Mouse (Mus musculus) thymus, postnatal 36 days (tissue): Measurements from ENCODE around the gene Angptl4.

Source experiments
- DNase-seq, 2 experiments: peaks; one replicate each; pipeline ENCODE4 v3.0.0; 2022; ENCODE audit warnings: mixed read lengths in 2 of 2

Gene Angptl4

GRCm38 (mm10) chr17:33804205-33804604 is 22.6 kb upstream of the Angptl4 start:
- DNase-seq: no peak

DNA sequence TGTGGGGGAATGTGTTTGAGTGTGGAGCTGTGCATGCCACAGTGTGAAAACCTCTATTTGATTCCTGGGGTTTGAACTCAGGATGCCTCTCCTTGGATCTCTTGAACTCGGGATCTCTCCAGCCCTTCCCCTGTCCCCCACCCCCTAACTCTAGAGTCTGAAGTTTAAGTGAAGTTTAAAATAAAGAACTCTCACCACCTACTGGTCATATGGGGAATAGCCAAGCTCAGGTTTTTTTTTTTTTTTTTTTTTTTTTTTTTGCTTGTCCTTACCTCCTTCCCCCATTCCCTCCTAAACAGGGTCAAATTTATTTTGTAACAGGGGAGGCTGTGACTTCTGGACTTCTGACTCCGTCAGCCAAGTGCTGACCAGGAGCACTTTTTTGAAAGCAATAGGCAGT is 20.6 kb upstream of the Angptl4 start:
- DNase-seq: no peak

DNA sequence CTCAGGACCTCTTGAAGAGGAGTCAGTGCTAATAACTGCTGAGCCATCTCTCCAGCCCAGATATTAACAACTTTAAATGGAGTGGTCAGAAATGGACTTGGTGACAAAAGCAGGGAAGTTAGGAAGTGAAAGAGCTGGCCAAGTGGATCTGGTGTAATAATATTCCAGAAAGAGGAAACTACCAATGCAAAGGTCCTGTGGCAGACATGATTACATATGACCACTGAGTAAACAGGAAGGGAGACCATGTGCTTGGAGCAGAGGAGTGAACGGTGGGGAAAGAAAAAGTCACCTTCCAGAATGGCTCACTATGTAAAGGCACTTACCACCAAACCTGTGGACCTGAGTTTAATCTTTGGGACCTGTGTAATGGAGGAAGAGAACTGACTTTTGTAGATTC is 17.6 kb upstream of the Angptl4 start:
- DNase-seq: no peak

DNA sequence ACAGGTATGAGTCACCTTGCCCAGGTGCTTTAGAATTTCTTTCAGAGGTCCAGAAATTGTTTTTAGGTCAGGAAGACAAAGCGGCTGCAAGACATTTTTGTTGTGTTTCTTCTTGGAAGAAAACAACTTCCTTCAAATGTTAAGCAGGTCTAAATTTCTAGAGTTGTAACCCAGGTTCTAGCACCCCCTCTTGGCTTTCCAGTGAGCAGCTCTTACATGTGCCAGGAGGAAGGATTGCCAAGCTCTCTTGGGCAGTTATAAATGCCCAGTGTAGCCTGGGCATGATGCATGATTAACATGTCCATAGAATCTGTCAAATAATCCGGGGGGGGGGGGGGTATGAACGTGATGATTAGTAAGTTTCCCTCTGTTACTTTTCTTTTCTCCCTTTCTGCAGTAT is 16.7 kb upstream of the Angptl4 start:
- no peak for DNase-seq

GRCm38 (mm10) chr17:33788732-33789131 is 7.1 kb upstream of the Angptl4 start:
- DNase-seq: no peak

DNA sequence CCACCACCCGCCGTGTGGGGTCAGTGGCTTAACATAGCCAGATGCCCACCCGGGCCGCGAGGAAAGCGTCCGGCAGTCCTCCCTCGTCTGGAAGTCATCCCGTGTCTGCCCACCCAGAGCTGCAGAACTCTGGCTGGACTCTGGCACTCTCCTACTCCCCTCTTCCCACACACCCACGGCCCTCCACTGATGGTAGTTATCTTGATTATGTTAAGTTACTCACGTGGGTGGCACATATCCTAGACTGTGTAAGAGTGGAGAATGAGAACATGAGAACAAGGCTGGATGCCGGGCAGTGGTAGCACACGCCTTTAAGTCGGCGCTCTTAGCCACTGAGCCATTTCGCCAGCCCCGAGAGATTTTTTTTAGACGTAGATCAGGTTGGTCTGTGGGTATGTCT is 4.7 kb upstream of the Angptl4 start:
- no peak for DNase-seq

GRCm38 (mm10) chr17:33784939-33785338 is 3.3 kb upstream of the Angptl4 start:
- no peak for DNase-seq

GRCm38 (mm10) chr17:33783408-33783807 is 1.8 kb upstream of the Angptl4 start:
- no peak for DNase-seq

DNA sequence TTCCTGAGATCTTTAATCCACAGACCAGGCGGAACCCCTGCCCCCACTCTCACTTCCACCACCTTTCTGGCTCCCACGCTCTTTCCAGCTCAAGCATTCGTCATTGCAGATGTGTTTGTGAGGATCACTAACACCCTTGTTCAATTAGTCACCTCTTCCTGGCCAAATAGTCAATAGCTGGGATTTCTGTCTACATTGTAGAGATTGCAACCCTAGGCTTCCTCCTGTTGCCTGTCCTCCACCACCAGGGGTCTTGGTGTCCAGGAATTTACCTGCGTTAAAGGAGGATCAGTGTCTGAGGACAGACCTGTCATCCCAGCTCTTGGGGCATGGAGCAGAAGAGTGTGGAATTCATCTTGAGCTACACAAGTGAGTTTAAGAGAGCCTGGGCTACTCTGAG is 437 bp upstream of the Angptl4 start:
- no peak for DNase-seq

DNA sequence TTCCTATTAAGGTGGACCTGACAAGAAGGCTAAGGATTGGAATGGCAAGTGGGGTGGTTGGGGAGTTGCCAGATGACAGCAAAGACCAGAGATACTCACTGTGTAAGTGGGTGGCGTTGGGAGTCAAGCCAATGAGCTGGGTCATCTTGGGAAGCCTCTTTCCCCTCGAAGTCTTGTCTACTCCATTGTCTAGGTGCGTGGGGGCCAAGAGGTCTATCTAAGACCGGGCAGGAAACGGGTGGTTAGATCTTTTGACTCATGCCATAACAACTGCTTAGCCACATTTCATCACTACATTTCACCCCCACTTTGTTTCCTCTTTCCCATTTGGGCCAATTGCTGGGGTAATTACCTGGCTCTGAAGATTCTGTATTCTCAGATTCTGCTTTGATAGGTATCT is 1.2 kb downstream of the Angptl4 start:
- DNase-seq: no peak

GRCm38 (mm10) chr17:33779967-33780295 is 1.7 kb downstream of the Angptl4 start:
- DNase-seq: no peak

GRCm38 (mm10) chr17:33779271-33779966 is 2.2 kb downstream of the Angptl4 start:
- DNase-seq: no peak

- DNase-seq: no peak
These were observed 6.3 kb downstream of the Angptl4 start for GRCm38 (mm10) chr17:33775287-33775686.

GRCm38 (mm10) chr17:33774573-33775155 is 7.0 kb downstream of the Angptl4 start:
- no peak for DNase-seq

- DNase-seq: no peak
These were observed 7.6 kb downstream of the Angptl4 start for GRCm38 (mm10) chr17:33773871-33774572.

- DNase-seq: no peak
These were observed 8.2 kb downstream of the Angptl4 start for GRCm38 (mm10) chr17:33773426-33773825.

DNA sequence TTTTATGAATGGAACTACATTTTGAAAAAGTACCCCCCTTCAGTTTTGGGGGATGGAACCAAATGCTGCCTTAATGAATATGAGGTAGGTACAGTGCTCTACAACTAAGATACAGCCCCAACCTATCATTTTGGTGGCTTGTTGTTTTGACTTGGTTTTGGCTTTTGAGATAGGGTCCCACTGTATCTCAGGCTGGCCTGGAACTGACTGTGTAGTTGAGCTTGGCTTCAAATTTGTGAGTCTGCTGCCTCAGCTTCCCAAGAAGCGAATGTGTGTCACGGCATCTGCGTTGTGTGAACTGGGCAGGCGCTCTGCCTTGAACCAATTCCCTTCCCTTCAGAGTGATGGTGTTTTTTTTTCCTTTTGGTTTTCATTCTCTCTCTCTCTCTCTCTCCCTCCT is 10.0 kb downstream of the Angptl4 start:
- DNase-seq: no peak

DNA sequence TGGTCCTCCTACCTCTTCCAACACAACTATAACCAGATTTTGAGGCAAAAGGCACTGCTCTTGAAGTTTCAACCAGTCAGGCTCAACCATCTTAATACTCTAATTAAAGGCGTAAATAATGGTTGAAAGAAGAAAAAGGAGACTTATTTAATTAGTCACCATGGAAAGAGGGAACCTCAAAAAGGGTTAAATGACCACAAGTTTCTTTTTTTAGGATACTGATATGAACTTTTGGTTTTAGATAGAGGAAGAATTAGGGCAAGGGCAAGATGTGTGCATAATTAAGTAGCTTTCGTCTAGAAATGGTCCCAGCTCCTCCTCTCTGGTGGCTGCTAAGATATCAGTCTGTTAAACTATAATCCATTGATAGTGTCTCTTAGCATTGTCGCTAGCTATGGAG is 15.2 kb downstream of the Angptl4 start:
- DNase-seq: no peak

- peak; percentile 99 to 100 for DNase-seq
These were observed 21.1 kb downstream of the Angptl4 start, which contains the start of gene Rab11b for GRCm38 (mm10) chr17:33760255-33761165. Gene Rab11b, minus strand, starts transcription at chr17:33760530.

DNA sequence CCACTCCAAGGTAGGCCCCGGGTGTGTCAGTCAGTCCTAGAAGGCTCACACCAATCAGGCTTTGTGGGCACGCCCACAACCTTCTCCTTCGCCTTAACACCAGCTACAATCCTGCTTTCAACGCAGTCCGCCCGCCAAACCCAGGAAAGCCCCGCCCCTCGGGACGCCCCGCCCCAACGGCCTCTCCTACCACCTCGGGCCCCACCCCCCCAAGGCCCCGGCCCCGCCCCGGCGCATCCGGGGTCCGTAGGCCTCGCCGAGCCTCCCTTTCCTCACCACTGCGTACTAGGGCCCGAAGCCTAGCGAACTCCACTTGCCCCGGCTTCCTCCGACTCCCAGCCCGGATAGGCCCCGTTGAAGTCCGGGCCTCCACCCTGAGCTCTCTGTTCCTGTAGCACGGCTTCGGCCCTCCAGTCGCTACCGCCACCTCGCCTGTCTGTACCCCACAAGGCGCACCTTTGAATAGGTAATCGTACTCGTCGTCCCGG is 21.8 kb downstream of the Angptl4 start:
- DNase-seq: peak; percentile 95

- DNase-seq: no peak
These were observed 24.4 kb downstream of the Angptl4 start for GRCm38 (mm10) chr17:33757231-33757630.

- DNase-seq: no peak
These were observed 25.4 kb downstream of the Angptl4 start for GRCm38 (mm10) chr17:33756108-33756790.
